Mouse (Mus musculus) forebrain, embryonic 14.5 days (tissue): ENCODE measurements around the gene Pnpla2. TPM values are rescaled to one million over a fixed set of nuclear protein-coding genes. Genes with fewer than 3 reads are reported as not detected.
A peak's percentile ranks its signal among the peaks of the same experiment; 100 is the strongest.

ENCODE experiments used
- ATAC-seq: fragments of 200-750 bp; cut with Nextera tagmentation; 2 replicates; pipeline ENCODE4 v1.8.0; 2017; ENCODE audit warnings: mild to moderate bottlenecking, moderate library complexity
- DNase-seq: peaks from one replicate; pipeline ENCODE4 v3.0.0-alpha.2; 2015; ENCODE audit warnings: low spot score
- H3K27ac ChIP-seq: fragments of 300-500 bp; sonication (generic); 2 replicates; pipeline ENCODE4 v1.5.1; 2014; ENCODE audit warnings: low read depth, mild to moderate bottlenecking, control low read depth, low read length, moderate library complexity
- H3K27me3 ChIP-seq: fragments of 300-500 bp; sonication (generic); replicated peaks from 2 replicates; pipeline ENCODE4 v1.6.1; 2014; ENCODE audit warnings: low read length, control low read depth, mixed read lengths; ENCODE audit not compliant: control insufficient read depth, insufficient read depth
- H3K36me3 ChIP-seq: fragments of 300-500 bp; sonication (generic); 2 replicates; pipeline ENCODE4 v1.6.1; 2014; ENCODE audit warnings: low read length, control low read depth; ENCODE audit not compliant: control insufficient read depth, insufficient read depth
- H3K4me1 ChIP-seq: fragments of 300-500 bp; sonication (generic); 2 replicates; pipeline ENCODE4 v1.6.1; 2014; ENCODE audit warnings: antibody characterized with exemption, low read length, control low read depth; ENCODE audit not compliant: control insufficient read depth, insufficient read depth
- H3K4me2 ChIP-seq: fragments of 300-500 bp; sonication (generic); 2 replicates; pipeline ENCODE4 v1.6.1; 2014; ENCODE audit warnings: mild to moderate bottlenecking, control low read depth, low read length
- H3K4me3 ChIP-seq: fragments of 300-500 bp; sonication (generic); 2 replicates; pipeline ENCODE4 v1.5.1; 2014; ENCODE audit warnings: low read depth, low read length, control low read depth
- H3K9ac ChIP-seq: fragments of 300-500 bp; sonication (generic); 2 replicates; pipeline ENCODE4 v1.6.1; 2014; ENCODE audit warnings: mild to moderate bottlenecking, low read length, control low read depth, moderate library complexity
- H3K9me3 ChIP-seq: fragments of 300-500 bp; sonication (generic); replicated peaks from 2 replicates; pipeline ENCODE4 v1.6.1; 2016; ENCODE audit warnings: low read length, control low read depth, mixed read lengths; ENCODE audit not compliant: control insufficient read depth
- WGBS: fragments of 180-500 bp; shearing (Covaris S2); extraction: QIAGEN DNeasy Blood & Tissue Kit; methylation state at CpG from one replicate; pipeline ENCODE4 v1.1.7; 2014; 5-methylcytosine and 5-hydroxymethylcytosine counted together
- polyA plus RNA-seq: library from polyadenylated mRNA; unstranded; fragments of >200 nt; fragmentation: Nextera tagmentation; extraction: Ambion mirVana; gene quantifications from 2 replicates; pipeline ENCODE4 v1.2.1, GENCODE M21; 2014

The Pnpla2 gene
- polyA plus RNA-seq, 1 experiment from 2014 or later: 16.3 TPM

DNA sequence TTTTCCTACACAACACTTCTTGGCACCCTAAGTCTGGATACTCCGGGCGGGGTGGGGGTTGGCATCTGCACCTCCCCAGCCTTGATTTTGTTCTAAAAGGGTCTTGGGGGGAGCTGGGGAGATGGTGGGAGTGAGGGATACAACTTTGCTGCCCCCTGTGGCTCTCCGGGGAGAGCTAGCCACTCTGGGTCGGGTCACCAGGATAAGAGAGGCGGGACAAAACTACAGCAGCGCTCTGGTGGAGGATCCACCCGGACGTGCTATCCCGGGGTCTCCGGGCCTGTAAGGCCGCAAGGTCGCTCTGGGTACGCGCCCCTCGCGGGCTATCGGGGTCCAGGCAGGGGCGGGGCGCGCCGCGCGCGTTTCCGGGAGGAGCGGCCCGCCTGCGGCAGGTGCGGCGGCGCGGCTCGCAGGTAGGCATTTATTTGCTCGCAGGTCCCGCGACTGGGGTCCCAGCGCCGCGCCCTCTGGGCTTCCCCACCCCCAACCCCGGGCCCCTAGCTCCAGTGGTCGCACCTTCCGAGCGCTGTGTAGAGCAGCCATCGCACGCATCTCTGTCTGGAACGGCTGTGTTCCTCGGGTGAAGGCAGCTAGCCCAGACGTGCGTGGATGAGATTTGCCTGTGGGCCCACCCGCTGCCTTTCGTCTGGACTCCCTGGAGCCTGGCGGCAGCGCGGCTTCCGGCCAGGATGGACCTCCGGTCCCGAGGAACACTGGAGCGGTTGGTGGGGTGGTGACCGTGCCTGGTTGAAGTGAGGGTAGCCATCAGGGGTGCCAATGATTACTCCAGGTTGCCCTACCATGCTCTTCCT lies 6.7 kb downstream of the Pnpla2 start:
- ATAC-seq (no peak), DNase-seq (no peak)
- peaks cover 63% of the 10 kb centered on the region for H3K27me3 ChIP-seq
- H3K27ac ChIP-seq: no peak overlapping the region
- no peaks in the 10 kb centered on the region for H3K9me3 ChIP-seq
- H3K4me1 ChIP-seq: peaks cover 4% of the 10 kb centered on the region; the same call in 1 of the 2 replicates
- peaks cover 15% of the 10 kb centered on the region; the same call in 1 of the 2 replicates for H3K36me3 ChIP-seq
- WGBS: 3% methylated on average over 59 of the region's 59 CpGs
- H3K4me3 ChIP-seq: peak overlapping the region; percentile 27
- peak overlapping the region; percentile 48; the same call in 1 of the 2 replicates for H3K9ac ChIP-seq
- H3K4me2 ChIP-seq: peak overlapping the region; percentile 50

GRCm38 (mm10) chr7:141462333-141462821 lies 7.4 kb downstream of the Pnpla2 start:
- Histone ChIP-seq H3K4me3 (no peak overlapping the region), H3K9ac (peak overlapping the region; percentile 48; the same call in 1 of the 2 replicates), H3K27me3 (peaks cover 65% of the 10 kb centered on the region), H3K9me3 (no peaks in the 10 kb centered on the region), H3K36me3 (peaks cover 15% of the 10 kb centered on the region; the same call in 1 of the 2 replicates), H3K4me1 (peaks cover 4% of the 10 kb centered on the region; the same call in 1 of the 2 replicates), H3K4me2 (peak overlapping the region; percentile 50), H3K27ac (no peak overlapping the region)
- 25% methylated on average over 5 of the region's 5 CpGs for WGBS
- no peak for DNase-seq
- no peak for ATAC-seq

- 0 out of 2 replicates have a peak overlapping the region, but pooled peaks have one; percentile 16 for H3K4me2 ChIP-seq
Observed at GRCm38 (mm10) chr7:141463824-141464602, 9.0 kb downstream of the Pnpla2 start.

GRCm38 (mm10) chr7:141464603-141465201 lies 9.7 kb downstream of the Pnpla2 start:
- Histone ChIP-seq H3K27ac (no peak overlapping the region), H3K4me1 (peaks cover 20% of the 10 kb centered on the region), H3K36me3 (peaks cover 5% of the 10 kb centered on the region; the same call in 1 of the 2 replicates), H3K9me3 (no peaks in the 10 kb centered on the region), H3K27me3 (peaks cover 62% of the 10 kb centered on the region), H3K4me3 (0 out of 2 replicates have a peak overlapping the region, but pooled peaks have one; percentile 9), H3K4me2 (0 out of 2 replicates have a peak overlapping the region, but pooled peaks have one; percentile 26), H3K9ac (0 out of 2 replicates have a peak overlapping the region, but pooled peaks have one; percentile 17)
- WGBS: 4% methylated on average over 33 of the region's 38 CpGs
- DNase-seq (no peak), ATAC-seq (no peak)

More at GRCm38 (mm10) chr7:141463824-141464602, 9.0 kb downstream of the Pnpla2 start:
- no peaks in the 10 kb centered on the region for H3K9me3 ChIP-seq
- ATAC-seq: no peak
- no peak for DNase-seq
- H3K36me3 ChIP-seq: peaks cover 5% of the 10 kb centered on the region; the same call in 1 of the 2 replicates
- WGBS: 16% methylated on average over 12 of the region's 12 CpGs
- H3K27ac ChIP-seq: no peak overlapping the region
- peaks cover 15% of the 10 kb centered on the region for H3K4me1 ChIP-seq
- H3K9ac ChIP-seq: no peak overlapping the region
- H3K27me3 ChIP-seq: peaks cover 65% of the 10 kb centered on the region
- H3K4me3 ChIP-seq: no peak overlapping the region

DNA sequence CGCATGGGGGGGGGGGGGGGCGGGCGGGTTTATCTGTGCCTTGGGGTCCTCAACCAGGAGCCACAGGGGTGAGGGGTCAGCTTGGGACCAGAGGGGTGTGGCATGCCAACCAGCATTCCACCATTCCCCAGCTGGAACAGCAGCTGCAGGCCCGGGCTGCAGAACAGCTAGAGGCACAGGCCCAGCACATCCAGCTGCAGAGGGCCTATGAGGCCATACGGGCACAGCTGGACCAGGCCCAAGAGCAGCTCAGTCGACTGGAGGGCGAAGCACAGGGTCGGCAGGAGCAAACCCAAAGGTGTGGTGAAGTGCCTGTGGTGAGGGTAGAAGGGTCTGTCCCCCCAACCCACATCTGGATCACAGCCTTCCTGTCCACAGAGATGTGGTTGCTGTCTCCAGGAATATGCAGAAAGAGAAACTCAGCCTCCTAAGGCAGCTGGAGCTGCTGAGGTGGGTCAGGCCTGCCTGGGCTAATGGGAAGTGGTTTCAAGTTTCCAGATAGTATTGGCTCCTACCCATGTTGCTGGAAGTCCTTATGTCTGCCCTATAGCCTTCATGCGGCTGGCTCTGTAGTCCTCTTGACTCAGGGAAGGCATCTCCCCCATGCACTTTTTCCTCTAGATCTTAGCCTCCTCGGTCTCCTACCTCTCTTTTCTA lies 10.5 kb downstream of the Pnpla2 start:
- H3K27me3 ChIP-seq: peaks cover 61% of the 10 kb centered on the region
- H3K9me3 ChIP-seq: no peaks in the 10 kb centered on the region
- no peak overlapping the region for H3K9ac ChIP-seq
- peaks cover 20% of the 10 kb centered on the region for H3K4me1 ChIP-seq
- H3K4me3 ChIP-seq: no peak overlapping the region
- H3K27ac ChIP-seq: no peak overlapping the region
- WGBS: 35% methylated on average over 10 of the region's 10 CpGs
- peaks cover 9% of the 10 kb centered on the region for H3K36me3 ChIP-seq
- ATAC-seq (no peak), DNase-seq (no peak)
- H3K4me2 ChIP-seq: no peak overlapping the region

- ATAC-seq: no peak
- no peak for DNase-seq
- H3K9me3 ChIP-seq: no peaks in the 10 kb centered on the region
- H3K4me2 ChIP-seq: no peak overlapping the region
- WGBS: 79% methylated on average over 7 of the region's 7 CpGs
- H3K27ac ChIP-seq: no peak overlapping the region
- H3K36me3 ChIP-seq: peaks cover 13% of the 10 kb centered on the region
- H3K9ac ChIP-seq: no peak overlapping the region
- H3K4me1 ChIP-seq: peaks cover 20% of the 10 kb centered on the region
- H3K4me3 ChIP-seq: no peak overlapping the region
- peaks cover 56% of the 10 kb centered on the region for H3K27me3 ChIP-seq
Observed at GRCm38 (mm10) chr7:141466045-141466394, 11.0 kb downstream of the Pnpla2 start.

- Histone ChIP-seq H3K9me3 (no peaks in the 10 kb centered on the region), H3K27me3 (peaks cover 49% of the 10 kb centered on the region), H3K4me3 (peak overlapping the region; percentile 57), H3K9ac (peak overlapping the region; percentile 75; the same call in 1 of the 2 replicates), H3K27ac (no peak overlapping the region), H3K4me2 (peak overlapping the region; percentile 75), H3K4me1 (peaks cover 17% of the 10 kb centered on the region), H3K36me3 (peaks cover 19% of the 10 kb centered on the region)
- ATAC-seq (no peak), DNase-seq (no peak)
- 61% methylated on average over 10 of the region's 10 CpGs for WGBS
Observed at GRCm38 (mm10) chr7:141466607-141467148, 11.7 kb downstream of the Pnpla2 start.
